Mouse (Mus musculus) kidney, adult 2 months (tissue): ENCODE measurements around the gene Gm45713. TPM values are rescaled to one million over a fixed set of nuclear protein-coding genes. Genes with fewer than 3 reads are reported as not detected.

Source experiments
- DNase-seq: peaks from one replicate; pipeline ENCODE4 v3.0.0; 2021
- H3K27ac ChIP-seq: fragments of 200-500 bp; 2 replicates; pipeline ENCODE4 v1.5.1; 2012; ENCODE audit warnings: low read depth, low read length, control low read depth, inconsistent platforms; ENCODE audit not compliant: insufficient read depth
- H3K27me3 ChIP-seq: fragments of 200-500 bp; replicated peaks from 2 replicates; pipeline ENCODE4 v1.6.1; 2012; ENCODE audit warnings: mild to moderate bottlenecking, moderate library complexity, low read length, inconsistent platforms; ENCODE audit not compliant: control insufficient read depth, insufficient read depth
- H3K36me3 ChIP-seq: fragments of 200-500 bp; 2 replicates; pipeline ENCODE4 v1.6.1; 2012; ENCODE audit warnings: mild to moderate bottlenecking, moderate library complexity, low read length, inconsistent platforms; ENCODE audit not compliant: control insufficient read depth, insufficient read depth
- H3K4me1 ChIP-seq: fragments of 200-500 bp; 2 replicates; pipeline ENCODE4 v1.6.1; 2011; ENCODE audit warnings: low read length; ENCODE audit not compliant: control insufficient read depth, insufficient read depth
- H3K4me3 ChIP-seq: fragments of 200-500 bp; 2 replicates; pipeline ENCODE4 v1.5.1; 2011; ENCODE audit warnings: mild to moderate bottlenecking, low read depth, low read length, control low read depth; ENCODE audit not compliant: insufficient read depth
- CTCF ChIP-seq: fragments of 200-500 bp; conservative IDR thresholded peaks from 2 replicates; pipeline ENCODE4 v1.5.1; 2011; ENCODE audit warnings: low read depth, mild to moderate bottlenecking, control low read depth, low read length, moderate library complexity, mixed read lengths; ENCODE audit not compliant: insufficient read depth, insufficient read length
- POLR2A ChIP-seq: fragments of 200-500 bp; IDR thresholded peaks from one replicate; pipeline ENCODE4 v1.6.1; 2011; ENCODE audit warnings: low read depth, low read length, control low read depth
- WGBS: fragments of 180-500 bp; shearing (Covaris S2); methylation state at CpG from one replicate; pipeline ENCODE4 v1.1.7; 2018; 5-methylcytosine and 5-hydroxymethylcytosine counted together
- polyA plus RNA-seq: library from polyadenylated mRNA; depleted of rRNA; stranded (reverse); fragments of >200 nt; gene quantifications from 2 replicates; pipeline ENCODE4 v1.2.3, GENCODE M21; 2012

The Gm45713 gene
- polyA plus RNA-seq, 1 experiment = 5.6 TPM

DNA sequence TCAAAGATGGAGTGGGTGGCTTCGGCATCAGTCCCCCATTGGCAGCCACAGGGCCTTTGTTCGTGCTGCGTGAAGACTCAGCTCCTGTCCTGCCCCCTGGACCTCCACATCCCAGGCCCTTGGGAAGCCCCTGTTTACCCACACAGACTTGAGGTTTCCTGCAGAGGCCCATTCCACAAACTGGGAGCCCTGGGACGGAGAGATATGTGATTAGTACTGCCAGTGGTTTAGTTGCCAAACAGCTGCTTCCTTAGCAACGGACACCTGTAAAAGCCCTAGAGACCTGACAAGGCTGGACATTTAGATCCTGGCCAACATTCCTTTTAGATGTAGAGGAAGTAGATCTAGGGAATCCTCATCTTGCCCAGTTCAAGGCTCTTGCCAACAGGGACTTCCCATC, 5.9 kb upstream of the Gm45713 start:
- H3K4me1 ChIP-seq = no peaks in the 10 kb centered on the region
- WGBS = 82% methylated on average over 5 of the region's 5 CpGs
- no peak overlapping the region for H3K4me3 ChIP-seq
- TF ChIP-seq POLR2A = no peak
- TF ChIP-seq CTCF = no peak
- no peak overlapping the region for H3K27ac ChIP-seq
- DNase-seq = no peak
- peaks cover 2% of the 10 kb centered on the region for H3K36me3 ChIP-seq
- no peaks in the 10 kb centered on the region for H3K27me3 ChIP-seq

DNA sequence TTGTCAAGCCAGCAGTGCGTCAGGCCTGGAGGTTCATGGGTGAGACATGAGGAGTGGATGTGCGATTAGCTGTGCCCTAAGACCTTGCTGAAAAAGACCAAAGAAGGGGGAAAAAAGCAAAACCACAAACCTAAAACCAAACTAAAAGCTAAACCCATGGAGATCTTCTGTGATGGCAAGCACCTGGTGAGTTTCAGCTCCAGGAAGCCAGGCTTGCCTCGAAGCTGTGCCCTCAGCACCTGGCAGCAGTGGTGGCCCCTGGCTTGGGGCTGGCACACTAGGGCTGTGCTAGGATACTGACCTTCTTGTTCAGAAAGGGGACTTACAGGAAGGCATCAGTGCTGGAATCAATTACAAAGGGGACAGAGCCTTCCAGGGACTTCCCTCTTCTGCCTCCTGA, 5.3 kb upstream of the Gm45713 start:
- Histone ChIP-seq H3K4me1 (no peaks in the 10 kb centered on the region), H3K27ac (no peak overlapping the region), H3K27me3 (no peaks in the 10 kb centered on the region), H3K4me3 (no peak overlapping the region), H3K36me3 (peaks cover 2% of the 10 kb centered on the region)
- TF ChIP-seq POLR2A (no peak), CTCF (no peak)
- WGBS = 94% methylated on average over 3 of the region's 3 CpGs
- DNase-seq = no peak

DNA sequence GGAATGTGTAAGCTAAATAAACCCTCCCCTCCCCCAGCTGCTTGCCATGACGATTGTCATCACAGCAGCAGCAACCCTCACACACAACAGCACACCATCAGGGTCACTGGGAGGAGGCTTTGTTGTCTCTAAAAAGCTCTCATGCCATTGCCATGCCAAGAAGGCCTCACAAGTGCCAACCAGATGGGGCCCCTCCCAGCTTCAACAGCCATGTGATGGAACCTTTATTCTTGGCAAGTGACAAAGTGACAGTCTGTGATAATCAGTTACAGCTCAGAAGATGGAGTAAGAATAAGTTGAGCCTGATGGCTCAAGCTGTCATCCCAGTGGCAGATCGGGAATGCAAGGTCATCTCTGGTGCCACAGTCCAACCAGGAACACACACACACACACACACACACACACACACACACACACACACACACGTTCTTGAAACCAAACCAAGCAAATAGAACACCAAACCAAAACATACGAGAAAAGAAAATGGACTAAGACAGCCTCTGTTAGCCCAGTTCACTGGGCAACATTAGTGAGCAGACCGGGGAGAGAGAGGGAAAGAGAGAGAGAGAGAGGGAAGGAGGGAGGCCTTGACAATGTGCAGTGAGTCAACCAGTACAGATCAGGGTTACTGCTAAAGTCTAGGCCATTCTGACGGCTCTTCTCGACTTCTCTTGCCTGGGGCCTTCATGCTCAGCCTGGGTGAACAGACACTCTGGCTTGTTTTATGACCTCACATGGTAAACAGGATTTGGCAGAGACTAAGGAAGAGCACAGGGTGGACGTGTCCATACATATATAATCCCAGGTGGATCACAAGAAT, 4.1 kb upstream of the Gm45713 start:
- no peak for DNase-seq
- Histone ChIP-seq H3K27me3 (no peaks in the 10 kb centered on the region), H3K4me1 (no peaks in the 10 kb centered on the region), H3K27ac (no peak overlapping the region), H3K4me3 (no peak overlapping the region), H3K36me3 (peaks cover 2% of the 10 kb centered on the region)
- 72% methylated on average over 8 of the region's 8 CpGs for WGBS
- TF ChIP-seq POLR2A (no peak), CTCF (no peak)

DNA sequence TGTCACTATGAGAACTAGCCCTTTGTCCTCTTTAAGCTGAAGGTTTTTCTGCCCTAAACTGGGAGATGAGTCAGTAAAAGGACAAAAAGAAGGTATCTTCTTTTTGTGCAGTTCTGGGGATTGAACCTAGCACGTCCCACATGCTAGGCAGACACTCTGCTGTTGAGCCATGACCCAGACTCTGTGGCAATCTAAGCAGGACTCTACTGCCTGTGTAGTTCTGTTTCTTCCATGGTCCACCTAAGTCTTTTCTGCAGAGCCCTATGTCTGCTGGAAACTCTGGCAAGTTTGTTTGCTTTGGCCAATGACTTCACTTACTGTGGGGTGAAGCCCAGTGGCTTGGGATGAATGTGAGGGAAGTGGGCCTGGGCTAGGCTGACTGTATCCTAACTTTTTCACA, 2.4 kb upstream of the Gm45713 start:
- Histone ChIP-seq H3K27ac (no peak overlapping the region), H3K36me3 (no peaks in the 10 kb centered on the region), H3K4me1 (no peaks in the 10 kb centered on the region), H3K27me3 (no peaks in the 10 kb centered on the region), H3K4me3 (no peak overlapping the region)
- DNase-seq = no peak
- TF ChIP-seq POLR2A (no peak), CTCF (no peak)
- WGBS = 87% methylated on average over 1 of the region's 1 CpGs

DNA sequence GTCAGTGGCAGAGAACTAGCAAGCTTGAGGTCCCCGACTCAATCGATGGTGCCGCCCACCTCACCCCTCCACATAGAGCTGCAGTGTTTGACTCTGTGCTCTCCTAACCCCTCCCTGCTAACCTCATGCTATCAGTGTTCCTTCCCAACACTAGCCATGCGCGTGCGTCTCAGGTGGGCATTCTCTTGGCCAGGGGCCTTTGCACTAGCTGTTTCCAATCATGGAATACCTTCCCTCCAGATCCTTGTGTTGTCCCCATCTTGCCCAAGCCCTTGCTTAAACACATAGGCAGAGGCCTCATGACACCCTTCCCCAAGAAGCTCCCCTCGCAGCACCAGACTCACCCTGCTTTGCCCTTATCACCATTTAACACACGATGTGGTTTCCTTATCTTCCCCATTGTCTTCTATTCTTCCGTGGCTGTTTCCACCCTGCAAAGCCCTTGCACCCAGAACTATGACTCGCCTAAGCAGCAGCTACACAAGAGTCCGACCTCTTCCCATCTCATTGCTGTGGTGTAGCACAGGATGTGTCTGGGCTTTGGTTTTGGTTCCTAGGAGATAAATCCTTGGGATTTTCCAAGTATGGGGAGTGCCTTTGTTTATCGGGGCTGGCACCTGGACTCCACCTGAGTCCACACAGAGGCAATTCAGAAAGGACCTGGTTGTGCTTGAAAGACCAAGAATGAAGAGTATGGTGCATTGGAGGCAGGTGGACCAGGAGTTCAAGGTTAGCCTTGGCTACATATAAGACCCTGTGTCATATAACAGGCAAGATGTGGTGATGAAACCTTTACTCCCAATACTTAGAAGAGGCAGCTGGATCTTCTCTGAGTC, 1.4 kb upstream of the Gm45713 start:
- Histone ChIP-seq H3K27me3 (no peaks in the 10 kb centered on the region), H3K4me1 (no peaks in the 10 kb centered on the region), H3K27ac (no peak overlapping the region), H3K4me3 (no peak overlapping the region), H3K36me3 (no peaks in the 10 kb centered on the region)
- TF ChIP-seq POLR2A = no peak
- no peak for TF ChIP-seq CTCF
- WGBS = 79% methylated on average over 12 of the region's 12 CpGs
- no peak for DNase-seq

DNA sequence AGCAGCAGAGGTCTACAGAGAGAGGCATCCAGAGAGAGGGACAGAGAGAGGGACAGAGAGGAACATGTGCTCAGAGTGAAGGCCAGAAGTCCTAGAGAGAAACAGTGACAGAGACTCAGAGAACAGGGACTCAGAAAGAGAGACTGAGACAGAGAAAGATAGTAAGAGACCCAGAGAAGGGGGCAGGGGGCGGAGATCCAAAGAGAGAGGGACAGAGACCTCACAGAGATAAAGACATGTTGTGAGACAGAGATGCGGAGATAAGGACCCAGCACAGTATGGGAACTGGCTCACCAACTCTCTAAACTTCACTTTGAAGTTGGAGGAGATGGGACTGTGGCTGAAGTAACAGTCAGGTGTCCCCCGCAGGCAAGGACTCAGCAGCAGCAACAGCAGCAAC, 661 bp downstream of the Gm45713 start:
- H3K4me1 ChIP-seq = no peaks in the 10 kb centered on the region
- 88% methylated on average over 3 of the region's 3 CpGs for WGBS
- TF ChIP-seq POLR2A (no peak), CTCF (no peak)
- no peak overlapping the region for H3K27ac ChIP-seq
- peak overlapping the region; percentile 53 for H3K4me3 ChIP-seq
- no peak for DNase-seq
- no peaks in the 10 kb centered on the region for H3K27me3 ChIP-seq
- H3K36me3 ChIP-seq = no peaks in the 10 kb centered on the region

DNA sequence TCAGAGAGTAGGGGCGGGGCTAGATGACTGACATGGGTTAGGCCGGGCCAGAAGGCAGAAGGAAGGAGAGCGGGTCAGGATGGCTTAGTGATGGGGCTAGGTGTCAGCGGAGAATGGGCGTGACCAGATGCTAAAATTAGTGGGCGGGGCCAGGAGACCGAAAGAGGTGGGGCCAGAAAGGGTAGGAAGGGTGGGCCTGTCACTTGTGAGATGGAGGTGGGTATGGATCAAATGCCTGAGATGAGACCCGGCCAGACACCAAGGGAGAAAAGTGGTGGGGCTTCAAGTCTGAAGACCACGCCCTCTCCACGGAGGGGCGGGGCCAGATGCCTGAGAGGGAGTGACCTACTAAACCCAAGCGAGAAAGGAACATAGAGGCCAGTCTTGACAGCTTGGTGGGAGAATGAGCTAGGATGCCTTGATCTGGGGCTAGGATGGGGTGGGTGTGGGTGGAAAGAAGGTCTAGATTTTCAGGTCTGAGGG, 1.4 kb downstream of the Gm45713 start:
- no peak for TF ChIP-seq POLR2A
- TF ChIP-seq CTCF = no peak
- DNase-seq = no peak
- WGBS = 22% methylated on average over 12 of the region's 12 CpGs
- peaks cover 2% of the 10 kb centered on the region; the same call in 1 of the 2 replicates for H3K4me1 ChIP-seq
- H3K4me3 ChIP-seq = no peak overlapping the region
- no peak overlapping the region for H3K27ac ChIP-seq
- no peaks in the 10 kb centered on the region for H3K36me3 ChIP-seq
- no peaks in the 10 kb centered on the region for H3K27me3 ChIP-seq
